Mouse (Mus musculus) Patski (cell line): ENCODE measurements around the gene Rnaseh2a. TPM values are rescaled to one million over a fixed set of nuclear protein-coding genes. Genes with fewer than 3 reads are reported as not detected.

Source experiments
- ATAC-seq: fragments of 100-300 bp; one replicate; pipeline ENCODE4 v1.8.0; 2021
- CTCF ChIA-PET: fragments of 350-600 bp; sonication (Branson Sonifier 250); formaldehyde crosslinking; loops from one replicate; lab custom pipeline; 2022; ENCODE audit warnings: inconsistent platforms; lab: Charles Lee
- POLR2A ChIA-PET: fragments of 350-600 bp; sonication (Branson Sonifier 250); formaldehyde crosslinking; loops from one replicate; lab custom pipeline; 2022; ENCODE audit warnings: antibody characterized with exemption, inconsistent platforms; lab: Charles Lee
- DNase-seq: peaks from one replicate; pipeline ENCODE4 v3.0.0-alpha.2; 2011; ENCODE audit warnings: low read depth, low spot score
- H3K27me3 ChIP-seq: fragments of 371-371 bp; one replicate; pipeline ENCODE4 v1.5.1; 2021
- CTCF ChIP-seq: fragments of 100-300 bp; IDR thresholded peaks from one replicate; pipeline ENCODE4 v1.5.1; 2021
- in situ Hi-C: fragments of 300-500 bp; cut with MboI; formaldehyde crosslinking; loops from 3 replicates; pipeline ENCODE4 v1.11.1; 2018; ENCODE audit warnings: low pct_unique_long_range_greater_than_20kb, mixed read lengths
- polyA plus RNA-seq: library from polyadenylated mRNA; unstranded; gene quantifications from one replicate; pipeline ENCODE4 v1.2.3, GENCODE M21; 2021

The Rnaseh2a gene
- polyA plus RNA-seq, 1 experiment from 2014 or later = 91.5 TPM

DNA sequence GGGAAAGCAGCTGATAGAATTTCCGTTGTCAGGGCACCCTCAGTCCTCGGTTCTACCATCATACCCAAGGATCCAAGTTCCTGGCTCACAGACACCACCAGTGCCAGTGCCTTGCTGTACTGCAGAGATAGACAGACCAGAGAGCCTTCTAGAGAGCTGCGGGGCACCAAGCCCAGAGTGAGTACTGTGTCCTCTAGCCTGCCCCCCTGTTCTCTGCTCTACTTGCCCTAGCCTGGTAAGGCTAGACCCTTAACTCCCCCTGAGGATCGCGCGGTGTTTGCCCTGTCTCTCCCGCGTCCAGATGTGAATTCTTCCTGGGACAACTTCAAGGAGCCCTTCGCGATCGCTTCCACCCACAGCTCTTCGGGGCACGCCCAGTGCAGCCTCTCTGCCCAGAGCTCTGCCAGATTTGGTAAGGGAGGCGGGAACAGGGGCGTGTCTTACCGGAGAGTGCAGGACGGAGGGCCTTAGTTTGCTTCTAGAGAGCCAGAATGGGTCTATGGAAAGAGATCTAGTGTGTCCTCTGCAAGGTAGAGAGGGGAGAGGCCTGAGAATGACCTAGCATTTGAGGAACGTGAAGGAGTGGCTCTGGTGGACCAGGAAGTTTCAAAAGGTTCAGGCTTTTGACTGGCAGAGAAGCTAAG is 16.8 kb downstream of the Rnaseh2a start:
- no peak for ATAC-seq
- ChIA-PET CTCF (interaction anchor here (1.2 kb wide), 1 partner anchor 44 kb away, joined by 3 read pairs; no protein-coding TSS in a partner anchor), POLR2A (no interaction called here)
- peaks cover 30% of the 10 kb centered on the region for H3K27me3 ChIP-seq
- no peak for DNase-seq
- TF ChIP-seq CTCF = no peak
- in situ Hi-C loops = no loop called here

DNA sequence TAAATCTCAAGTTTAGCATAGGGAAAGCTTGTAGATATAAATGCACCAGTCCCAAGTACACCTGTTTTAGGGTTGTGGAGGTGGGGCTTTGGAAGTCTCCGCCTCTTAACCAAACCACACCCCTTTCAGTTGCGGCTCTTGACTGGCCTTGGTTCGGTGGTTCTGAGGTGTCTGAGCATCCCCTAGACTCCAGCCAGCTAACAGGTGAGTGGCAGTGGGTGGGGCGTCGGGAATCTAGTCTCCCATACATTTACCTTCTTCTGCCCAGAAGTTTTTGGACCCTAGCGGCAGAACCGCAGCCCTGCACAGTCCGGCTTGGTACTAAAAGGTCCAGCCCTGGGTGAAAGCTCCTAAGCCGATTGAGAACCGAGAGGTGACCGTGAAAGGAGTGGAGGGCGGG is 19.8 kb downstream of the Rnaseh2a start:
- ChIA-PET POLR2A (interaction anchor here (0.6 kb wide), 1 partner anchor 115 kb away, joined by 5 read pairs; no protein-coding TSS in a partner anchor), CTCF (interaction anchor here (1.2 kb wide), 1 partner anchor 25 kb away, joined by 3 read pairs; no protein-coding TSS in a partner anchor)
- in situ Hi-C loops = no loop called here
- peaks cover 56% of the 10 kb centered on the region for H3K27me3 ChIP-seq
- ATAC-seq (no peak), DNase-seq (no peak)
- no peak for TF ChIP-seq CTCF

DNA sequence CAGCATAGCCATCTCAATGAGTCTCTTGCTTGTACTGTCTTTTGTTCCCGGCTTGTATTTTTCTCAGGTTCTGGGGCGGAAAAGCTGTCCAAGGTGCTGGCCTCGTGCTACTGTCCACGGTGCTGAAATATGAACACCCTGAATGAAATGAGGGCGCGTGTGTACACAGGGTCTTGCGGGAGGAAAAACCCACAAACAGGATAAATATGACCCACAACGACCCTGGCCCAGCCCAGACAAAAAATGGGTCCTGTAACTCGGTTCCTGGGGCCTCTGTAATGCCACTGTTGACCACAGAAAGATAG is 22.4 kb downstream of the Rnaseh2a start:
- peak; percentile 11 for TF ChIP-seq CTCF
- ATAC-seq = no peak
- ChIA-PET CTCF (no interaction called here), POLR2A (no interaction called here)
- peaks cover 64% of the 10 kb centered on the region for H3K27me3 ChIP-seq
- no peak for DNase-seq
- in situ Hi-C loops = no loop called here

DNA sequence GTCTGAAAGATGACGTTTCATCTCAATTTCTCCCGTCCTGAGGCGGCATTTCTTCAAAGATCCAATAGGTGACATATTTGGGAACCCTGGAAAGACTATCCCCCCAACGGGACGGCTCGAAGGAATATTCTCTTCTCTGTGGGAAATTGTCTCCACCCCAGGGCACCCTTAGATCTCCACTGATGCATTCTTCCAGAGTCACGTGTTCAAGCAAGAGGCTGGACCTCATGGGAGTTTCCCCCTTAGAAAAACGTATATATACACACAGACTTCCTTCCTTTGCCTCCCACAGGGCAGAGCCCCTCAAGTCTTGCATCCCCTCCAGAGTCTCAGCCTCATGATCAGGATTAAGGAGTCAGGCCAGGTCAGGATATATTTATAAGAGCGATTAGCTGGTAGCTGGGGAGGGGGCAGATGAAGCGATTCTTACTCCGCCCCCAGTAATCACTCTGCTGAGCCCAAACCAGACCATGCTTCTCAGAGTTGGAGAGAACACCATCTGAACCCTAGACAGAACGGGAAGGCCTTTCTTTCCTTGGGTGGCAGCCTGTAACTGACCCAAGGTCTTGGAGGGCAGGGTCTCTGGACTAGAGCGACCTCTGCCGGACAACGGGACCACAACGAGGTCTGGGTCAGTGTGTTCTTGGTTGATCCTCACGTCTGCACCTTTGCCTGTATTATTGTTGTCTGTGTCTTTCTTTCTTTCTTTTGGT is 22.9 kb downstream of the Rnaseh2a start, which contains the start of gene Rtbdn:
Gene Rtbdn (plus strand): TSS at position 464 of the 713 bp plus-strand sequence.
- CTCF ChIA-PET = no interaction called here
- no peak for DNase-seq
- no peak for ATAC-seq
- peak; percentile 48 for TF ChIP-seq CTCF
- in situ Hi-C loops = no loop called here
- H3K27me3 ChIP-seq = peaks cover 59% of the 10 kb centered on the region
- POLR2A ChIA-PET = no interaction called here

DNA sequence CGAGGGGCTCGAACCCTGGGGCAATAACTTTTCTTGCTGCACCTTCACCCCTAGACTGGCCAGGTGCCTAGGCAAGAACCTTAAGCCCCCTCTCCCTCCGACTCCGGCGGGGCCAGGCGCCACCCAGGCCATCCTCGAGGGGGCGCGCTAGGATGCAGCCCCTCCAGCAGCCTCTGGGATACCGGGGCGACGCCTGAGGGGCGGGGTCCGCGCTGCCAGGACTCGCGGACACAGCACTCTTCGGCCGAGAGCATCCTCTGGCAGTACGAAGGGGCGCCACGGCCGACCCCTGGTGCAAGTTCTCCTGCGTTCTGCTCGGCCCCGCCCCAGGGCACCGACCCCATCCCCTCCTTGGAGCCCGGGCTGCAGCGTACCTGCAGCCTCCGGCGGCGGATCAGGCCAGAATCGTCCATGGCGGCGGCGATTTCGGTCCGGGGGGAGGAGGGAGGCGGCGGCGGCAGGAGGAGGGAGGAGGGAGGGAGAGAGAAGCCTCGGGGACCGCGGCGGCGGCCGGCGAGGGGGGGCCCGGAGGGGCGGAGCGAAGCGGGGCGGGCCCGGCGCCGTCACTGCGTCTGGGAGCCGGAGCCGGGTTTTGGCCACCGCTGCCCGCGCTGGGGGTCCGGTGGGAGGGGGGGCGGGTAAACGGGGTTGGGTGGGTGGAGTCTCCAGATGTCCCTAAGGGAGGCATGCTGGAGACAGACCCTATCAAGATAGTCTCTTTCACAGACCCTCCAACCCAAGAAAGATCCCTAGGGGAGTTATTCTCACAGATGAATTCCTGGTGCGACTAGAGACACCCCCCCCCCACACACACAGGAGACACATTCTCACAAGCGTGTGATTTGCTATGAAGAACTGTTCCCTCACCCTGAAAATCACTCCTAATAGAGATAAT is 23.7 kb downstream of the Rnaseh2a start:
- DNase-seq (no peak), ATAC-seq (peak; percentile 15)
- peak; percentile 62 for TF ChIP-seq CTCF
- in situ Hi-C loops = no loop called here
- H3K27me3 ChIP-seq = peaks cover 63% of the 10 kb centered on the region
- CTCF ChIA-PET = interaction anchor here (1.1 to 1.2 kb wide), 2 partner anchors 18 to 52 kb away, joined by 3 read pairs; no protein-coding TSS in a partner anchor
- POLR2A ChIA-PET = no interaction called here

DNA sequence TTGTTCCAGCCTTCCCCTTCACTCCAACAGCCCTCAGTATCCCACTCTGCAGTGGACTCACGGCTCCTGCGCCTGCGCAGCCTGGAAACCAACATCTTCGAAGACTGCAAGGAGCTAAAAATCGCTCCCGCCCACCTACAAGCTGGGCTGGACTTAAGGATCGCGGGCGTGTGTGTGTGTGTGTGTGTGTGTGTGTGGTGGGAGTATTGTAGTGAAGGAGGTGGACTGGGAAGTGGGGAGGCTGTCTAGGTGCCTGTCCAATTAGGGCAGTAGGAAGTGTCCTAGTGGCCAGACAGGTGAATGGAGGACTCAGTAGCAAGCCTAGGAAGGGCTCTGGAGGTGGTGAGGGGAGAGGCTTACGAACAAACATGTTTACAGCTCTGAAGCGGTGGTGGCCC is 24.3 kb downstream of the Rnaseh2a start:
- peaks cover 64% of the 10 kb centered on the region for H3K27me3 ChIP-seq
- no peak for DNase-seq
- no peak for ATAC-seq
- in situ Hi-C loops = no loop called here
- CTCF ChIA-PET = interaction anchor here (1.1 to 1.4 kb wide), 3 partner anchors 17 to 53 kb away, joined by 3 read pairs; no protein-coding TSS in a partner anchor
- POLR2A ChIA-PET = no interaction called here
- no peak for TF ChIP-seq CTCF

DNA sequence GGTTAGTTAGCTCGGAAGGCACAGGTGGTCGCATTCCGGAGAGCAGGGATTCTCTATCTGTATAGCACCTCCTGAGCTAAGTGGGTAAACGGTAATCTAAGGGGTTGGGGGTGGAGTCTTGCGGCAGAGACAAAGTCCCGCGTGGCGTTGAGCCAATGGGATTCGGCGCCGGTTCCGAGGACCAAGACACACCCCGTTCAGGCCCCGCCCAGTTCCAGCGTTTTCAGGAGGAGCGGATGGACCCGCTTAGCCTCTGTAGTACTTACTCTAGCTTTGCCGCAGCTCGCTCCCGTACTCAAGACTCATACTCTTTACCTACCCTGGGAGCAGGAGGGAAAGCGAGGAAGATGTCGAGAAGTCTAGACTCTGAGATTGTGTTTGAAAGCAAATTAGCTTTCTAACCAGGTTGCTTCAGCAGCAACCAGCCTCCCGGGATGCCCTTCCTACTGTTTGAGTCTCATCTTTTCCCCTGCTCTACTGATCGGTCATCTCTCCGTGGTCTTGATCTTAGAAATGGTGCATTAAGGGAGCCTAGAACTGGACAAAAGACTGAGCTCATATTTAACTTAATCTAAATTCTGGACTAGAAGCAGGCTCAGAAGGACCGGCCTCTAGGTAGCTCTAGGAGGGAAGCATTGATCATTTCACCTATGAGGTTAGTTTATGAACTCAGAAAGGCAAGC is 24.9 kb downstream of the Rnaseh2a start:
- in situ Hi-C loops = no loop called here
- CTCF ChIA-PET = interaction anchor here (1.1 to 1.4 kb wide), 4 partner anchors 17 to 53 kb away, joined by 3 read pairs; no protein-coding TSS in a partner anchor
- H3K27me3 ChIP-seq = peaks cover 59% of the 10 kb centered on the region
- ATAC-seq (no peak), DNase-seq (no peak)
- no peak for TF ChIP-seq CTCF
- POLR2A ChIA-PET = no interaction called here

DNA sequence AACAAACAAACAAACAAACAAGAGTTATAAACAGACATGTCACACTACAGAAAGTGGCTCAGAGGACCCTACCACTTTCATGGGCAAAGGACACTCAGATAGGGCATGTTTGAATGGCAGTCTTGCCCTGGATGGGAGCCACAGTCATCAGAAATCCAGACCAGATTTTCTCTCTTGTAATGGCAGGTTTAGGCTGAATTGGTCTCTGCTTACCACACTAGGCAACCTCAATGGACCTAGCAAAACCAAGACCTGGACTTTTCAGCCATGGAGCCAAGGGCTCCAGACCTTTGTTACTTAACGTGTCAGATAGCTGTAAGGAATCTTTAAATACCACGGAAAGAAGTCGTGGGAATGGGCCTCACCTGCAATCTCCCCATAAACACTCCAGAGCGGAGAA is 25.9 kb downstream of the Rnaseh2a start:
- no peak for ATAC-seq
- DNase-seq = no peak
- CTCF ChIA-PET = interaction anchor here (1.3 to 1.4 kb wide), 2 partner anchors 31 to 46 kb away, joined by 3 read pairs; no protein-coding TSS in a partner anchor
- H3K27me3 ChIP-seq = peaks cover 62% of the 10 kb centered on the region
- TF ChIP-seq CTCF = no peak
- in situ Hi-C loops = no loop called here
- POLR2A ChIA-PET = no interaction called here

DNA sequence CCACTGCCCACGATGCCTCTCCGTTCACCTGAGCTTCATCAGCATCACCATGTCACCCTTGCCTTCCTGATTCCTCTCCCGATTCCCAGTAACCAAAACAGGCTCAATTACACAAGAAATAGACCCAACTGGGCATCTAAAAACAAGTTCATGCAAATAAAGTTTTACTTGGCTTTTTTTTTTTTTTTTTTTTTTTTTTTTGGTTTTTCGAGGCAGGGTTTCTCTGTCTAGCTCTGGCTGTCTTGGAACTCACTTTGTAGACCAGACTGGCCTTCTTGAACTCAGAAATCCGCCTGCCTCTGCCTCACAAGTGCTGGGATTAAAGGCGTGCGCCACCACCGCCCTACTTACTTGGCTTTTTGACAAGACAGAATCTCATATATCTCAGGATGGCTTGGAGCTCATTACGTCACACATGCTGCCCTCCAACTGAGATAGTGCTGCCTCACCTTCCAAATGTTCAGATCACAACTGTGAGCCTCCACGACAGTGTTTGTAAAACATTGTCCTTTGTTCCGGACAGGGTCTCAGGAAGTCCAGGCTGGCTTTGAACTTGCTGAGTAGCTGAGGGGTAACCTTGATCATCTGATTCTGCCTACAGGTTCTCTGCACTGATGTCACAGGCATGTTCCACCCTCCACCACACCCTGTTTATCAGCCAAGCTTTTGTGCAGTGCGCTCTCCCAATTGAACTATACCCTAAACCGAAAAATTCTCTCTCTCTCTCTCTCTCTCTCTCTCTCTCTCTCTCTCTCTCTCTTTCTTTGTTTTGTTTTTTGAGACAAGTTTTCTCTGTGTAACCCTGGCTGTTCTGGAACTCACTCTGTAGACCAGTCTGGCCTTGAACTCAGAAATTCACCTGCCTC is 31.7 kb downstream of the Rnaseh2a start:
- CTCF ChIA-PET = interaction anchor here (2.0 kb wide), 1 partner anchor 8 kb away, joined by 5 read pairs; no protein-coding TSS in a partner anchor
- H3K27me3 ChIP-seq = peaks cover 50% of the 10 kb centered on the region
- in situ Hi-C loops = no loop called here
- no peak for ATAC-seq
- no peak for DNase-seq
- POLR2A ChIA-PET = no interaction called here
- no peak for TF ChIP-seq CTCF
